Mouse (Mus musculus): ENCODE measurements around the gene Cdiptos.

Gene Cdiptos

GRCm38 (mm10) chr7:126967361-126967760 lies 8.5 kb downstream of the Cdiptos start:
- DNase-seq = no peak

GRCm38 (mm10) chr7:126965568-126965967 lies 10.3 kb downstream of the Cdiptos start:
- DNase-seq = peak; percentile 81 to 88

- DNase-seq = peak; percentile 61 to 68
Observed at GRCm38 (mm10) chr7:126963548-126964286, 12.2 kb downstream of the Cdiptos start.

GRCm38 (mm10) chr7:126961965-126962364 lies 13.9 kb downstream of the Cdiptos start:
- no peak for DNase-seq

- DNase-seq = no peak
Observed at GRCm38 (mm10) chr7:126961095-126961494, 14.8 kb downstream of the Cdiptos start.

- DNase-seq = no peak
Observed at GRCm38 (mm10) chr7:126959780-126960179, 16.1 kb downstream of the Cdiptos start.

- DNase-seq = no peak
Observed at GRCm38 (mm10) chr7:126955125-126955524, 20.8 kb downstream of the Cdiptos start.

- peak in 1 of 2 experiments; percentile 51 for DNase-seq
Observed at GRCm38 (mm10) chr7:126952646-126953045, 23.3 kb downstream of the Cdiptos start.

- peak in 1 of 2 experiments; percentile 54 for DNase-seq
Observed at GRCm38 (mm10) chr7:126951741-126952140, 24.2 kb downstream of the Cdiptos start.

- peak; percentile 62 to 68 for DNase-seq
Observed at GRCm38 (mm10) chr7:126950647-126951615, 25.0 kb downstream of the Cdiptos start.

- peak; percentile 94 for DNase-seq
Observed at GRCm38 (mm10) chr7:126949793-126950646, 25.9 kb downstream of the Cdiptos start, which contains the start of gene Sez6l2. Sez6l2 (plus strand) TSS chr7:126950563.

- DNase-seq = no peak
Observed at GRCm38 (mm10) chr7:126949403-126949792, 26.5 kb downstream of the Cdiptos start, which contains the start of gene Asphd1. Asphd1 (minus strand) TSS chr7:126949582.

GRCm38 (mm10) chr7:126948626-126949025 lies 27.3 kb downstream of the Cdiptos start:
- peak in 1 of 2 experiments; percentile 50 for DNase-seq

GRCm38 (mm10) chr7:126946530-126946929 lies 29.4 kb downstream of the Cdiptos start:
- peak; percentile 61 to 73 for DNase-seq

- no peak for DNase-seq
Observed at GRCm38 (mm10) chr7:126941801-126942200, 34.1 kb downstream of the Cdiptos start.

GRCm38 (mm10) chr7:126941171-126941570 lies 34.7 kb downstream of the Cdiptos start:
- DNase-seq = no peak

- no peak for DNase-seq
Observed at GRCm38 (mm10) chr7:126932652-126933051, 43.2 kb downstream of the Cdiptos start.

GRCm38 (mm10) chr7:126929046-126929445 lies 46.9 kb downstream of the Cdiptos start:
- peak in 1 of 2 experiments; percentile 53 for DNase-seq

GRCm38 (mm10) chr7:126928384-126929037 lies 47.4 kb downstream of the Cdiptos start, which contains the start of gene Kctd13:
Kctd13 (plus strand) TSS chr7:126928879.
- DNase-seq = peak; percentile 94 to 97

- no peak for DNase-seq
Observed at GRCm38 (mm10) chr7:126926299-126926698, 49.6 kb downstream of the Cdiptos start.

GRCm38 (mm10) chr7:126923999-126924398 lies 51.9 kb downstream of the Cdiptos start:
- no peak for DNase-seq
